Mouse (Mus musculus) CD4-positive, CD25-positive, alpha-beta regulatory T cell (primary cell): ENCODE data around the gene Pik3c2a. TPM values are rescaled to one million over a fixed set of nuclear protein-coding genes. Genes with fewer than 3 reads are reported as not detected.

Experiments
- polyA plus RNA-seq: library from polyadenylated mRNA; unstranded; fragments of 100-300 nt; shearing (Covaris generic); gene quantifications from one replicate; pipeline ENCODE4 v1.2.1, GENCODE M21; 2017

The Pik3c2a gene
- 42.4 TPM for polyA plus RNA-seq

GRCm38 (mm10) chr7:116443004-116443696 lies at the start of gene Pik3c2a:
TSS of gene Pik3c2a (minus strand) at chr7:116443449.

GRCm38 (mm10) chr7:116333713-116334668 lies 109.3 kb downstream of the Pik3c2a start, which contains the start of gene Rps13:
TSS of gene Rps13 (minus strand) at chr7:116334195.

GRCm38 (mm10) chr7:116307871-116308631 lies 135.2 kb downstream of the Pik3c2a start, which contains the start of gene Plekha7:
TSS of gene Plekha7 (minus strand) at chr7:116308376.

Other genes with a start within 250 kb of the Pik3c2a start
- 13.0 TPM for gene Plekha7, start 135.1 kb downstream of the Pik3c2a start, polyA plus RNA-seq
- 696 TPM for gene Rps13, start 109.3 kb downstream of the Pik3c2a start, polyA plus RNA-seq
- gene Nucb2, start 60.9 kb upstream of the Pik3c2a start, polyA plus RNA-seq = 18.6 TPM